Mouse (Mus musculus) embryonic facial prominence, embryonic 14.5 days (tissue): ENCODE data around the gene Myo3b. TPM values are rescaled to one million over a fixed set of nuclear protein-coding genes. Genes with fewer than 3 reads are reported as not detected.

Experiments
- ATAC-seq: fragments of 200-750 bp; cut with Nextera tagmentation; 2 replicates; pipeline ENCODE4 v1.8.0; 2017; ENCODE audit warnings: low read depth, moderate number of reproducible peaks, moderate TSS enrichment
- DNase-seq: peaks from one replicate; pipeline ENCODE4 v3.0.0-alpha.2; 2015; ENCODE audit warnings: low spot score
- H3K27ac ChIP-seq: fragments of 300-500 bp; sonication (generic); replicated peaks from 2 replicates; pipeline ENCODE4 v1.5.1; 2014; ENCODE audit warnings: low read depth, mild to moderate bottlenecking, low read length, moderate library complexity
- H3K27me3 ChIP-seq: fragments of 300-500 bp; sonication (generic); replicated peaks from 2 replicates; pipeline ENCODE4 v1.6.1; 2014; ENCODE audit warnings: low read length; ENCODE audit not compliant: control insufficient read depth, insufficient read depth
- H3K36me3 ChIP-seq: fragments of 300-500 bp; sonication (generic); 2 replicates; pipeline ENCODE4 v1.6.1; 2014; ENCODE audit warnings: low read length, mixed read lengths; ENCODE audit not compliant: control insufficient read depth, insufficient read depth
- H3K4me1 ChIP-seq: fragments of 300-500 bp; sonication (generic); 2 replicates; pipeline ENCODE4 v1.6.1; 2014; ENCODE audit warnings: antibody characterized with exemption, low read length; ENCODE audit not compliant: control insufficient read depth, insufficient read depth
- H3K4me2 ChIP-seq: fragments of 300-500 bp; sonication (generic); 2 replicates; pipeline ENCODE4 v1.6.1; 2014; ENCODE audit warnings: low read depth, mild to moderate bottlenecking, low read length, moderate library complexity, mixed read lengths
- H3K4me3 ChIP-seq: fragments of 300-500 bp; sonication (generic); 2 replicates; pipeline ENCODE4 v1.5.1; 2014; ENCODE audit warnings: low read depth, mild to moderate bottlenecking, low read length
- H3K9ac ChIP-seq: fragments of 300-500 bp; sonication (generic); 2 replicates; pipeline ENCODE4 v1.6.1; 2014; ENCODE audit warnings: low read depth, mild to moderate bottlenecking, low read length, moderate library complexity, mixed read lengths
- H3K9me3 ChIP-seq: fragments of 300-500 bp; sonication (generic); 2 replicates; pipeline ENCODE4 v1.6.1; 2016; ENCODE audit warnings: low read length; ENCODE audit not compliant: control insufficient read depth
- WGBS: fragments of 180-500 bp; shearing (Covaris S2); extraction: QIAGEN DNeasy Blood & Tissue Kit; methylation state at CpG from one replicate; pipeline ENCODE4 v1.1.7; 2014; 5-methylcytosine and 5-hydroxymethylcytosine counted together
- polyA plus RNA-seq: library from polyadenylated mRNA; unstranded; fragments of >200 nt; fragmentation: Nextera tagmentation; extraction: Ambion mirVana; gene quantifications from 2 replicates; pipeline ENCODE4 v1.2.1, GENCODE M21; 2014

Myo3b gene
- polyA plus RNA-seq, 1 experiment from 2014 or later: not detected

GRCm38 (mm10) chr2:70053803-70054202, 14.9 kb downstream of the Myo3b start:
- H3K4me1 ChIP-seq: no peaks in the 10 kb centered on the region
- no peak for ATAC-seq
- H3K27ac ChIP-seq: no peak overlapping the region
- H3K9ac ChIP-seq: no peak overlapping the region
- H3K4me2 ChIP-seq: no peak overlapping the region
- DNase-seq: no peak
- no peaks in the 10 kb centered on the region for H3K9me3 ChIP-seq
- H3K27me3 ChIP-seq: no peaks in the 10 kb centered on the region
- 83% methylated on average over 9 of the region's 9 CpGs for WGBS
- no peak overlapping the region for H3K4me3 ChIP-seq
- H3K36me3 ChIP-seq: no peaks in the 10 kb centered on the region

GRCm38 (mm10) chr2:70058201-70058600, 19.3 kb downstream of the Myo3b start:
- Histone ChIP-seq H3K4me1 (no peaks in the 10 kb centered on the region), H3K9me3 (no peaks in the 10 kb centered on the region), H3K9ac (no peak overlapping the region), H3K27ac (no peak overlapping the region), H3K4me3 (no peak overlapping the region), H3K36me3 (no peaks in the 10 kb centered on the region), H3K4me2 (no peak overlapping the region), H3K27me3 (no peaks in the 10 kb centered on the region)
- DNase-seq (no peak), ATAC-seq (no peak)
- 91% methylated on average over 4 of the region's 4 CpGs for WGBS

- Histone ChIP-seq H3K9me3 (no peaks in the 10 kb centered on the region), H3K36me3 (no peaks in the 10 kb centered on the region), H3K27me3 (no peaks in the 10 kb centered on the region), H3K9ac (no peak overlapping the region), H3K4me2 (no peak overlapping the region), H3K4me3 (no peak overlapping the region), H3K27ac (no peak overlapping the region), H3K4me1 (no peaks in the 10 kb centered on the region)
- DNase-seq (no peak), ATAC-seq (peak; percentile 55; the same call in 1 of the 2 replicates)
- 42% methylated on average over 11 of the region's 11 CpGs for WGBS
Measured at GRCm38 (mm10) chr2:70060359-70061345, 21.7 kb downstream of the Myo3b start.

- WGBS: 83% methylated on average over 6 of the region's 6 CpGs
Measured at GRCm38 (mm10) chr2:70065116-70065515, 26.2 kb downstream of the Myo3b start.

GRCm38 (mm10) chr2:70065729-70066300, 26.9 kb downstream of the Myo3b start:
- Histone ChIP-seq H3K4me1 (no peaks in the 10 kb centered on the region), H3K4me3 (no peak overlapping the region), H3K9me3 (no peaks in the 10 kb centered on the region), H3K27ac (no peak overlapping the region), H3K36me3 (no peaks in the 10 kb centered on the region), H3K27me3 (no peaks in the 10 kb centered on the region), H3K9ac (no peak overlapping the region), H3K4me2 (no peak overlapping the region)
- ATAC-seq (no peak), DNase-seq (no peak)
- WGBS: 72% methylated on average over 7 of the region's 7 CpGs

More at GRCm38 (mm10) chr2:70065116-70065515, 26.2 kb downstream of the Myo3b start:
- Histone ChIP-seq H3K27me3 (no peaks in the 10 kb centered on the region), H3K9ac (no peak overlapping the region), H3K4me2 (no peak overlapping the region), H3K36me3 (no peaks in the 10 kb centered on the region), H3K4me3 (no peak overlapping the region), H3K9me3 (no peaks in the 10 kb centered on the region), H3K27ac (no peak overlapping the region), H3K4me1 (no peaks in the 10 kb centered on the region)
- ATAC-seq (no peak), DNase-seq (no peak)

GRCm38 (mm10) chr2:70066338-70067022, 27.6 kb downstream of the Myo3b start:
- Histone ChIP-seq H3K4me1 (no peaks in the 10 kb centered on the region), H3K27me3 (no peaks in the 10 kb centered on the region), H3K4me3 (no peak overlapping the region), H3K27ac (no peak overlapping the region), H3K36me3 (no peaks in the 10 kb centered on the region), H3K9ac (no peak overlapping the region), H3K9me3 (no peaks in the 10 kb centered on the region), H3K4me2 (no peak overlapping the region)
- WGBS: 68% methylated on average over 6 of the region's 6 CpGs
- no peak for DNase-seq
- no peak for ATAC-seq

GRCm38 (mm10) chr2:70069861-70070260, 30.9 kb downstream of the Myo3b start:
- ATAC-seq (no peak), DNase-seq (no peak)
- Histone ChIP-seq H3K9ac (no peak overlapping the region), H3K27me3 (no peaks in the 10 kb centered on the region), H3K4me3 (no peak overlapping the region), H3K36me3 (no peaks in the 10 kb centered on the region), H3K4me2 (no peak overlapping the region), H3K27ac (no peak overlapping the region), H3K4me1 (no peaks in the 10 kb centered on the region), H3K9me3 (no peaks in the 10 kb centered on the region)
- 79% methylated on average over 5 of the region's 5 CpGs for WGBS

- Histone ChIP-seq H3K9ac (no peak overlapping the region), H3K4me2 (no peak overlapping the region), H3K27me3 (no peaks in the 10 kb centered on the region), H3K27ac (no peak overlapping the region), H3K36me3 (no peaks in the 10 kb centered on the region), H3K4me1 (no peaks in the 10 kb centered on the region), H3K9me3 (no peaks in the 10 kb centered on the region), H3K4me3 (no peak overlapping the region)
- 79% methylated on average over 17 of the region's 17 CpGs for WGBS
- ATAC-seq (no peak), DNase-seq (no peak)
Measured at GRCm38 (mm10) chr2:70083444-70084020, 44.6 kb downstream of the Myo3b start.
